Mouse (Mus musculus): Measurements from ENCODE around the gene Large2.

- TF ChIP-seq CTCF (IDR thresholded peaks at IDR 0.05; ENCODE audit: low read depth) (no peak), EP300 (IDR thresholded peaks at IDR 0.05; ENCODE audit: low read depth) (no peak)
Observed at GRCm38 (mm10) chr2:92349589-92350425, 24.9 kb downstream of the Large2 start.

Data from liver, embryonic 14.5 days (tissue).